Mouse (Mus musculus): ENCODE measurements around the gene Gart.
"Not testable (repeated sequence)": the region's sequence is repeated elsewhere in the genome, so short reads cannot be mapped to it uniquely, and the experiment has no call there.

Gene Gart

DNA sequence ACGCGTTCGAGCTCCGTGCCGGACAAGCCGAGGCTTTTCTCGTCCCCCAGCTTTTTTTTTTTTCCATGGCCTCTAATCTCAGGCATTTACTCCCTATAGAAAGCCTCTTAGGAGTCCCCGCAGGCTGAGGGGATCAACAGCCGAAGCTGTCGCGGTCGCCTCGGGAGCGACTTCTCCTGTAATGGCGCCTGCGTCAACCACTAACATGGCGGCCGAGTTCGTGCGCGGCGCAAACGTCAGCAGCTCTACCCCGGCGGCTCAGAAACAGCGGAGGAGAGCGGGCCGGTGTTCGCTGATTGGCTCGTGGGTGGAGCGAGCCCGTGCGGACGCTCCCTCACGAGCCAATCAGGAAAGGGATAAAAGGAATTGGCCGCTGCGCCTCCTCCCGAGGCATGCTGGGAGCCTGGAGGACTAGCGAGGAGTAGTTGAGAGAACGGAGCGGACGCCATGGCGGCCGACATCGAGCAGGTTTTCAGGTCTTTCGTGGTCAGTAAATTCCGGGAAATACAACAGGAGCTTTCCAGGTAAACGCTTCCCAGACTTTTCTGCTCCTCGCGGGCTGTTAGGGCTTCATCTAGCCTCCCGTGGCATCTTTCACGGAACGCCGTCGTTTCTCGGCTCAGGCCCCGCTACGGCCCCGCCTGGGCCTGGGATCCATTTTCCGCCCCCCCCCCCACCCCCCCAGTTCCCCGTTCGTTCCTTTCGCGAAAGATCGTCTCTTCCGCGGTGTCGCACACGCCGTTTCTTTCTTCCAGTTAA lies 888 bp upstream of the Gart start, which contains the start of gene Son:
TSS of gene Son (plus strand) at position 46 of the 759 bp plus-strand sequence.
- DNase-seq (ENCODE audit: low spot score in 2 of 2), result peak; percentile 84 to 93

GRCm38 (mm10) chr16:91645995-91646602 lies 653 bp downstream of the Gart start:
- no peak for DNase-seq (ENCODE audit: low spot score in 2 of 2)

- not testable (repeated sequence) for DNase-seq (ENCODE audit: low spot score in 2 of 2)
These were observed 1.3 kb downstream of the Gart start for GRCm38 (mm10) chr16:91645420-91645819.

DNA sequence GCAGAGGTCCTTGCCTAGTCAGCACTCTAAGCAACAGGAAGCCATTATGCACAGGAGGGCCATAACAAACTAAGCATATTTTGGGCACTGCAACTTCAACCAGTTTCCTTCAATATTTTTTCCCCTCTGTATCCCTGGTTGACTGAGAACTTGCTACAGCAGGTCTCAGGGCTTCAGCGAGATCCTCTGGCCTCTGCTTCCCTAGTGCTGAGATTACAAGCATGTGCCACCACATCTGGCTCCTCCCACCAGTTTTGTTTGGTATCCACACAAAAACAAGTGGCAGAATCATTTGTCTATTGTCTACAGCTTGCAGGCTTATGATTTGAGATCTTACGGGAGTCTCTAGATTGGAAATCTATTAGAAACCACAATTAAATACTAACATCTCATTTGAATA lies 1.9 kb downstream of the Gart start:
- DNase-seq (ENCODE audit: low spot score in 2 of 2), result no peak

DNA sequence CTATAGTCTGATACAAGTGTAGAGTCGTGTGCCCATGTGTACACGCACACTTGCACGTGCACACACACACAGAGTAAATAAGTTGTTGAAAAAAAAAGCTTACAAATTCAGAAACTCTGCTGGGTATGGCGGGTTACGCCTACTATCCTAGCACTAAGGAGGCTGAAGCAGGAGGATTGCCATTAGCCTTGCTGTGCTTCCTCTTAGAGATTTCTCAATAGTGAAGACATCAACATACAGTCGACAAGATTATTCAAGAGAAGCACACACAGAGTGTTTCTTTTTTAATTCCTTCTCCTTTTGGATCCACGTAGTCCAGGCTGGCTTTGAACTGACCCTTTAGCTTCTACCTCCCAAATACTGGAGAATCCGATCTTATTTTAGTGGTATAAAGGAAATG lies 6.6 kb downstream of the Gart start:
- no peak for DNase-seq (ENCODE audit: low spot score in 2 of 2)

GRCm38 (mm10) chr16:91639636-91640035 lies 7.1 kb downstream of the Gart start:
- DNase-seq (ENCODE audit: low spot score in 2 of 2), result no peak

DNA sequence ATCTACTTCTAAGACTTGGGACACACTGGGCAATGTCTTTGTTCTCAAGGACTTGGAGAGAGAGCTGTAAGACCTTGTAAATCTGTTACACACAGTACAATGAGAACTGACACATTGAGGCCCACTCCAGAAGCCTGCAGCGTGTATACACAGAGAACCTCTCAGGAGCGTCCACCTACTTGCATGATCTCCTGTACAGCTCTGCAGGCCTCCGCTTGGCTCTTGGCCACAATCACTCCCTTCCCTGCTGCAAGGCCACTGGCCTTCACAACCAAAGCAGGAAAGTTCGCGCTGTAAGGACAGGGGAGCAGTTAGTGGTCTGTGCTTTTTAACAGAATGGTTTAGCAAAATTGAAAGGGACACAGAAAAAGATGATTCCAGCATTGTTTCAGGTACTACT lies 7.6 kb downstream of the Gart start:
- DNase-seq (ENCODE audit: low spot score in 2 of 2), result no peak

GRCm38 (mm10) chr16:91633641-91634040 lies 13.1 kb downstream of the Gart start:
- no peak for DNase-seq (ENCODE audit: low spot score in 2 of 2)

- DNase-seq (ENCODE audit: low spot score in 2 of 2), result no peak
These were observed 13.8 kb downstream of the Gart start for GRCm38 (mm10) chr16:91632940-91633339.

- no peak for DNase-seq (ENCODE audit: low spot score in 2 of 2)
These were observed 14.3 kb downstream of the Gart start for GRCm38 (mm10) chr16:91632439-91632838.

DNA sequence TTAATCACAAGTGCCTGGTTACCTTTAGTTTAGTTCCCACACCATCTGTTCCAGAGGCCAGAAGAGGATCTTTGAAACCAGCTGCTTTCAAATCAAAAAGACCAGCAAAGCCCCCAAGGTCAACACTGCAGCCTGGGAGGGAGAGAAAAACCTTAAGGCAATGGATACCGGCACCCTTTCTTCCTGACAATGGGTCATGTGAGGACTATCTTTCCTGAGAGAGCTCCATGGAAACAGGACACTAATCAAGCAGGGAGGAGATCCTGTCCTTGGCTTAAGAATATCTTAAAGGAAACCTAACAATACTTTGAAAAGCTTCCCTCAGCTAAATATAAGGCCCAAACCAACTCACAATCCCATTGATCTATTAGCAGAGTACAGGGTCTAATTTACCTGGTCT lies 16.2 kb downstream of the Gart start:
- DNase-seq (ENCODE audit: low spot score in 2 of 2), result no peak

DNA sequence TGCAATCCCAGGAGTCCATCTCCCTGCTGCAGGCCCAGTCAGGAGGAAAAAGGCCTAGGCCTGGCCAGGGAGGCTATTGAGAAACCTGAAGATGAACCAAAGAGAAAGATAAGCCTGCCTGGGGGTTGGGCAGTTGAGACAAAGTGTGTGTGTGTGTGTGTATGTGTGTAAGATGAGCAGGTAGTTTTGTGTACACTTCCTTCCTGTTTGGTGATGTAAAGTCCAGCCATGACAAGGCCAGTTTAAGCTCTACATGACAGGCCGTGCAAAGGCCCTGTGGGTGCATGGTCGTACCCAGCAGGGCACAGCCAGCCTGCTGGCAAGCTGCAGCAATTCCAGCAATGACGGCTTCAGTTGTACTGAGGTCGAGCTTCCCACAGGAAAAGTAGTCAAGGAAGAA lies 17.0 kb downstream of the Gart start:
- no peak for DNase-seq (ENCODE audit: low spot score in 2 of 2)

DNA sequence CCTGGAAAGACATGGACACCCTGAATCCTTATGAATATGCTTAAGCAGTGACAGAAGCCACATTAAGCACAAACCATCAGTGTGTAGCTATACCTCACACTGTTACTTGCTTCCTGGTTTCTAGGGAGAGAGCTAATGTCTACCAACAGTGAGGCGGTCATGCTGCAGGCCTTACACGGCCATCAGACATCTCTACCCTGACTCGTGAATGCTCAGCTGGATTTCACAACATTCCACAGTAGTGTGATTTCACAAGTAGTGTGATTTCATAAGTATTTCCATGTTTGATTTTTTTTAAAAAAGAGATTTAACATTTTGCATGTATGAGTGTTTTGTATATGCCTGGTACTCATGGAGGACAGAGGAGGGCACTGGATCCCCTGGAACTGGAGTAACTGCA lies 18.1 kb downstream of the Gart start:
- no peak for DNase-seq (ENCODE audit: low spot score in 2 of 2)

GRCm38 (mm10) chr16:91627831-91628230 lies 18.9 kb downstream of the Gart start:
- no peak for DNase-seq (ENCODE audit: low spot score in 2 of 2)

- DNase-seq (ENCODE audit: low spot score in 2 of 2), result no peak
These were observed 23.7 kb downstream of the Gart start for GRCm38 (mm10) chr16:91623074-91623473.

DNA sequence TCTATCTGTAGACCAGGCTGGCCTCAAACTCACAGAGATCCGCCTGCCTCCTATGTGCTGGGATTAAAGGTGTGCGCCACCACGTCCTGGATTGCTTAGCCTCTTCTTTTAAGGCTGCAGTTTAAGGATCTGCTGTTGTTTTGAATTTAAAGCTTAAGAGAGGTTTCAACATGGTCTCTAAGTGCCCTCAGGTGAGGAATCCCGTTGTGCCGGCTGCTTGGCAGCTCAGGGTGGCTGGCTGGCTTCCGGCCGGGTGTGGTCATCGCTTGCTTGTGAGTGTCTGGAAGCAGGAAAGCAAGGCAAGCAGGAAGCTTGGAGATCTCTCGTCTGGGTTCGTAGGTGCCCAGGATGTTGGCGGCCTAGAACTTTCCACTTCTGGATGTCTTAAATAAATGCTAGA lies 25.8 kb downstream of the Gart start:
- DNase-seq (ENCODE audit: low spot score in 2 of 2), result no peak

DNA sequence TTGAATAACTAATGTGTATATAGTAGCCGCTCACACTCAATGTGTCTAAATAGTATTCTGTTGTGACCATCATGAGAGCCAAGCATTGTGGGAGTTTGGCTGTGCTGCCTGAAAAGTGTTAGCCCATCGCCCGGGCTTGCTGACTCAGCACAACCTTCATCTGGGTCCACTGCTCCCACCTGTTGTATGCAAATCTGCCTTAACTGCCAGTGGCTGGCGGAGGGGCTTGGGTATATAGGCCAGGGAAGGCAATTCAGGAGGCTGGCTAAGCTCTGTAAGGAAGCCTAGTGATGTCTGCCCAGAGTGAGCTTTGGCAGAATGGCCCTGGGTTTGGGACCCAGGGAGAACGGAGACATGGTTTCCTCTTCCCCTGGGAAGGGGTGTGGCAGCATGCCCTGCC lies 26.6 kb downstream of the Gart start:
- DNase-seq (ENCODE audit: low spot score in 2 of 2), result no peak

DNA sequence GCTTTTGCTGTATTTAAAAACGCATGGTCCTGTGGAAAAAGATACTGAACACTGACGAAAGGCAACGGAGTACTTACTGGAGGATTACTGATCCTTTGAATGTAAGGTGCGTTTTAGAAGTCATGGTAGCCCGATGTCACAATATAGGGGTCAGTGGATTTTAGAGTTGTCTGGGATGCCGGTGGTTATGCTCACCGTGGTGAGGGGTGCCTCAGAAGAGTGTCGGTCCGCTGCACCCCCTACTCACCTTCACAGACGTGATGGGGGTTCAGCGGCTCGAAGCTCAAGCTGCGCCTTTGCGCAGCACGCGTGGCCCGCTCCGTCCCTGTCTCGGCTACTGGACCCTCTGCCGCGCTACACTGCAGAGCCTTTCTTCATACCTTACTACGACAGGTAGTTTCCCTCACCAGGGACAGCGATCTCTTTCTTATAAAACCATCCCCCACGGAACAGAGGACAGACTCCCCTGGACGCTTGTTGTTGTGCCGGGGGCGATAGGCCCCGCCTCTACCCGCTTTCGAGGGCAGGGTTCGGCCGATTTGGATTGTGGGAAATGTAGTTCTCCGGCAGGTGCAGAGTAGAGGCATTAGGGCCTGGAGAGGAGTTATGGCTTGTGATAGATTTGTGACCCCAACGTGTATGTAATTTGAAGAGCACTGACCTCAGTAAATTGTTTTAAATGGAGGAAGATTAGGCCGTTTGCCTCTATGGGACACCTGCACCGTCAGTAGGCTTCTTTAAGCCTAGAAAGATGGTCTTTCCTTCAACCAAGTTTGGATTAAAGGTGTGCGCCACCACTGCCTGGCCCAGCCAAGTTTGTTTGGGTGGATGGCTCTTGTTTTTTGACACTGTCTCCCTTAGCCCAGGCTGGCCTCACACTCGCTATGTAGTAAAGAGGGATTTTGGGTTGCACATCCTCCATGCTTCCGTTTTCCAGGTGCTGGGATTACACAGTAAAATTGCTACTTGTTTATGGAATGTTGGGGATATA lies 27.9 kb downstream of the Gart start, which contains the start of gene Dnajc28:
TSS of gene Dnajc28 (minus strand) at position 516 of the 991 bp plus-strand sequence.
- peak; percentile 33 to 73 for DNase-seq (ENCODE audit: low spot score in 2 of 2)

DNA sequence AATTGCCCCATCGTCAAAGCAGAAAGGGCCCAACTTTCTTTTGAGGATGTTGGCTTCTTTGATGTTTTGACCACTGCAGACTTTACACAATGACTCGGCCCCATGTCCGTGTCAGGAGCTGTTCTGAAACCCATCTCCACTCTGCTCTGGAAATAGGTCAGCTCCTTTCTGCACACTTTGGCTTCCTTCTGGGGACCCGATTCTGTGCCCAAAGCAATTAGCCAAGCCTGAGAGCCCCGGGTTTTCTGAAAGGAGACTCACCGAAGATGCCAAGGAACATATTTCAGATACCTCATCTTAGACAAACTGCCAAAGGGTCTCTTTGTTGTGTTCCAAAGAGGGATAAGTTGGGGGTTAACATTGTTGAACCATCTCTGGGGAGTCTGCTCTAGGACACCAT lies 32.2 kb downstream of the Gart start:
- DNase-seq (ENCODE audit: low spot score in 2 of 2), result no peak

- no peak for DNase-seq (ENCODE audit: low spot score in 2 of 2)
These were observed 34.2 kb downstream of the Gart start for GRCm38 (mm10) chr16:91612525-91612924.

- no peak for DNase-seq (ENCODE audit: low spot score in 2 of 2)
These were observed 35.5 kb downstream of the Gart start for GRCm38 (mm10) chr16:91611248-91611647.
